Mouse (Mus musculus) CH12.LX (cell line): ENCODE data around the gene Rps3. TPM values are rescaled to one million over a fixed set of nuclear protein-coding genes. Genes with fewer than 3 reads are reported as not detected.
A peak's percentile ranks its signal among the peaks of the same experiment; 100 is the strongest.

Source experiments
- DNase-seq: peaks from one replicate; pipeline ENCODE4 v3.0.0-alpha.2; 2013; ENCODE audit errors: extremely low read depth
- H3K27ac ChIP-seq: 2 replicates; pipeline ENCODE4 v1.5.1; 2012; ENCODE audit warnings: low read depth, mild to moderate bottlenecking, control low read depth, moderate library complexity; ENCODE audit not compliant: insufficient read depth
- H3K27me3 ChIP-seq: replicated peaks from 2 replicates; pipeline ENCODE3; 2012; ENCODE audit warnings: inconsistent platforms
- H3K36me3 ChIP-seq, 2 experiments: replicated peaks in 1 of 2; 2 replicates each; pipeline versions ENCODE3 to v1.6.1; 2012; ENCODE audit warnings: inconsistent platforms in 1 of 2, low read length in 1 of 2, mild to moderate bottlenecking in 1 of 2, mixed read lengths in 1 of 2, moderate library complexity in 1 of 2; ENCODE audit not compliant: control insufficient read depth in 1 of 2, insufficient read depth in 1 of 2
- H3K4me1 ChIP-seq, 2 experiments: 2 replicates each; pipeline ENCODE4 v1.6.1; 2012; ENCODE audit warnings: inconsistent platforms in 1 of 2, moderate library complexity in 1 of 2; ENCODE audit not compliant: insufficient read depth in 2 of 2, control insufficient read depth in 1 of 2
- H3K4me2 ChIP-seq: 2 replicates; pipeline ENCODE4 v1.6.1; 2012; ENCODE audit warnings: low read depth, mild to moderate bottlenecking, control low read depth; ENCODE audit not compliant: poor library complexity, insufficient read depth, severe bottlenecking
- H3K4me3 ChIP-seq, 3 experiments: fragments of 150-350 bp in 1 of 3; sonication (generic) in 1 of 3; replicated peaks in 1 of 3; 2 replicates each; pipeline versions ENCODE3 to v1.5.1; 2011 to 2012; ENCODE audit warnings: low read depth in 2 of 3, low read length in 2 of 3, mild to moderate bottlenecking in 2 of 3, moderate library complexity in 2 of 3, control low read depth in 1 of 3, improper control_type of control experiment in 1 of 3, inconsistent platforms in 1 of 3, mixed read lengths in 1 of 3; ENCODE audit not compliant: poor library complexity in 1 of 3
- H3K79me2 ChIP-seq: replicated peaks from 2 replicates; pipeline ENCODE4 v1.6.1; 2012; ENCODE audit warnings: mild to moderate bottlenecking, moderate library complexity; ENCODE audit not compliant: control insufficient read depth, poor library complexity, insufficient read depth, severe bottlenecking; ENCODE audit errors: extremely low read depth
- H3K9ac ChIP-seq: 2 replicates; pipeline ENCODE4 v1.6.1; 2012; ENCODE audit warnings: low read depth, mild to moderate bottlenecking, control low read depth, moderate library complexity; ENCODE audit not compliant: insufficient read depth
- H3K9me3 ChIP-seq: replicated peaks from 2 replicates; pipeline ENCODE3; 2012; ENCODE audit warnings: low read length, inconsistent platforms, mixed read lengths
- CTCF ChIP-seq, 2 experiments: IDR thresholded peaks in 1 of 2; conservative IDR thresholded peaks in 1 of 2; 2 replicates each; pipeline ENCODE4 v1.5.1; 2011 to 2012; ENCODE audit warnings: low read depth in 2 of 2, low read length in 2 of 2, improper control_type of control experiment in 1 of 2, inconsistent platforms in 1 of 2, mild to moderate bottlenecking in 1 of 2, moderate library complexity in 1 of 2
- E2F4 ChIP-seq: IDR thresholded peaks from 2 replicates; pipeline ENCODE4 v1.6.1; 2011; ENCODE audit warnings: low read depth, low read length, improper control_type of control experiment; ENCODE audit not compliant: insufficient replicate concordance
- ELF1 ChIP-seq: IDR thresholded peaks from 2 replicates; pipeline ENCODE4 v1.6.1; 2014; ENCODE audit warnings: low read depth, mild to moderate bottlenecking, inconsistent platforms, low read length, improper control_type of control experiment
- KAT2A ChIP-seq: IDR thresholded peaks from 2 replicates; pipeline ENCODE4 v1.6.1; 2012; ENCODE audit warnings: low read length, improper control_type of control experiment, inconsistent platforms; ENCODE audit not compliant: insufficient replicate concordance
- POLR2AphosphoS2 ChIP-seq: IDR thresholded peaks from 2 replicates; pipeline ENCODE4 v1.6.1; 2011; ENCODE audit warnings: low read depth, low read length, improper control_type of control experiment
- RAD21 ChIP-seq: IDR thresholded peaks from 2 replicates; pipeline ENCODE4 v1.6.1; 2011; ENCODE audit warnings: low read depth, mild to moderate bottlenecking, low read length, improper control_type of control experiment, moderate library complexity
- SMC3 ChIP-seq: IDR thresholded peaks from 2 replicates; pipeline ENCODE4 v1.6.1; 2011; ENCODE audit warnings: low read depth, low read length, improper control_type of control experiment
- TCF12 ChIP-seq: IDR thresholded peaks from 2 replicates; pipeline ENCODE4 v1.6.1; 2014; ENCODE audit warnings: low read depth, mild to moderate bottlenecking, inconsistent platforms, low read length, improper control_type of control experiment
- UBTF ChIP-seq: IDR thresholded peaks from 2 replicates; pipeline ENCODE4 v1.6.1; 2012; ENCODE audit warnings: low read depth, mild to moderate bottlenecking, inconsistent platforms, low read length, improper control_type of control experiment, moderate library complexity
- ZC3H11A ChIP-seq: IDR thresholded peaks from 2 replicates; pipeline ENCODE4 v1.6.1; 2012; ENCODE audit warnings: low read depth, mild to moderate bottlenecking, inconsistent platforms, low read length, improper control_type of control experiment
- dilution Hi-C: fragments of 300-500 bp; cut with MboI; formaldehyde crosslinking; loops from 2 replicates; pipeline ENCODE4 v1.14.3; 2020; ENCODE audit warnings: low sequenced_read_pairs; ENCODE audit not compliant: extremely low pct_unique_long_range_greater_than_20kb, extremely low pct_ligation_motif_present
- in situ Hi-C: fragments of 300-500 bp; cut with MboI; formaldehyde crosslinking; loops from 3 replicates; pipeline ENCODE4 v1.14.3; 2019; ENCODE audit warnings: low sequenced_read_pairs, low pct_ligation_motif_present, low pct_unique_long_range_greater_than_20kb, mixed read lengths
- polyA plus RNA-seq: library from polyadenylated mRNA; unstranded; fragments of >175 nt; gene quantifications from 2 replicates; pipeline ENCODE4 v1.2.1, GENCODE M21; 2012; ENCODE audit warnings: low read depth; ENCODE audit not compliant: insufficient read length
- total RNA-seq, 2 experiments: library from RNA; depleted of rRNA; stranded (reverse); fragments of 300-350 nt in 1 of 2; fragments of >200 nt in 1 of 2; gene quantifications; 2 replicates each; pipeline ENCODE4 v1.2.3; 2012 to 2014

Gene Rps3
- total and polyA plus RNA-seq, 3 experiments: 1,738 to 3,699 (median 2,320) TPM

GRCm38 (mm10) chr7:99441534-99442072, 41.9 kb downstream of the Rps3 start:
- H3K27me3 ChIP-seq: no peaks in the 10 kb centered on the region
- no peak overlapping the region for H3K9ac ChIP-seq
- no peak for DNase-seq
- no peak for TF ChIP-seq ZC3H11A
- no peaks in the 10 kb centered on the region for H3K9me3 ChIP-seq
- H3K79me2 ChIP-seq: no peaks in the 10 kb centered on the region
- peaks cover 9 to 57% of the 10 kb centered on the region in 2 experiments for H3K4me1 ChIP-seq
- H3K36me3 ChIP-seq: peaks cover 0 to 42% of the 10 kb centered on the region in 2 experiments
- no peak overlapping the region for H3K27ac ChIP-seq
- dilution Hi-C loops: no loop called here
- in situ Hi-C loops: no loop called here
- H3K4me3 ChIP-seq: no peak overlapping the region
- no peak overlapping the region for H3K4me2 ChIP-seq

- Histone ChIP-seq H3K4me1 (peaks cover 24 to 71% of the 10 kb centered on the region in 2 experiments), H3K9ac (no peak overlapping the region), H3K4me3 (no peak overlapping the region), H3K27me3 (no peaks in the 10 kb centered on the region), H3K79me2 (no peaks in the 10 kb centered on the region), H3K4me2 (no peak overlapping the region), H3K27ac (no peak overlapping the region), H3K9me3 (no peaks in the 10 kb centered on the region), H3K36me3 (peaks cover 0 to 28% of the 10 kb centered on the region in 2 experiments)
- in situ Hi-C loops: no loop called here
- no peak for DNase-seq
- dilution Hi-C loops: no loop called here
- TF ChIP-seq SMC3 (0 out of 2 replicates have a peak, but pooled peaks have one; percentile 11), POLR2AphosphoS2 (no peak), KAT2A (no peak), CTCF (conservative IDR thresholded peaks at IDR 0.05 in 1 of 2, IDR thresholded peaks at IDR 0.05 in 1 of 2; ENCODE audit: low read depth in 2 of 2, low read length in 2 of 2) (peak in 1 of 2 experiments; percentile 45; a peak in 2 of 4 replicates)
These were observed 44.7 kb downstream of the Rps3 start for GRCm38 (mm10) chr7:99438881-99439280.

GRCm38 (mm10) chr7:99436530-99436929, 47.0 kb downstream of the Rps3 start:
- no peak overlapping the region for H3K4me2 ChIP-seq
- TF ChIP-seq ELF1: no peak
- no peak for TF ChIP-seq E2F4
- no peak for TF ChIP-seq UBTF
- no peak for TF ChIP-seq RAD21
- no peak for TF ChIP-seq TCF12
- TF ChIP-seq, all 38 proteins: peak for 0
- in situ Hi-C loops: no loop called here
- Histone ChIP-seq H3K4me1 (peaks cover 43 to 78% of the 10 kb centered on the region in 2 experiments), H3K9me3 (no peaks in the 10 kb centered on the region), H3K36me3 (peaks cover 0 to 20% of the 10 kb centered on the region in 2 experiments), H3K79me2 (no peaks in the 10 kb centered on the region), H3K27me3 (no peaks in the 10 kb centered on the region), H3K4me3 (no peak overlapping the region), H3K9ac (no peak overlapping the region), H3K27ac (no peak overlapping the region)
- dilution Hi-C loops: no loop called here
- DNase-seq: no peak
